Mouse (Mus musculus): ENCODE results near the gene Cdk5.

- TF ChIP-seq CTCF (conservative IDR thresholded peaks at IDR 0.05; ENCODE audit: insufficient read depth, insufficient read length, low read depth, low read length): no peak
- no peak for TF ChIP-seq POLR2A (IDR thresholded peaks at IDR 0.05; ENCODE audit: low read depth, low read length)
Measured at GRCm38 (mm10) chr5:24420381-24420780, 2.9 kb downstream of the Cdk5 start.
